Mouse (Mus musculus): ENCODE results near the gene Fstl1. TPM values are rescaled to one million over a fixed set of nuclear protein-coding genes. Genes with fewer than 3 reads are reported as not detected.

Fstl1 gene
- polyA plus RNA-seq, 1 experiment from 2014 or later, result 468 TPM

GRCm38 (mm10) chr16:37754483-37754882 lies 22.2 kb upstream of the Fstl1 start:
- H3K4me3 ChIP-seq, result no peak overlapping the region
- no peak overlapping the region for H3K4me2 ChIP-seq
- peak overlapping the region; percentile 77 for H3K27ac ChIP-seq
- H3K9ac ChIP-seq, result no peak overlapping the region
- H3K9me3 ChIP-seq (replicated peaks), result no peaks in the 10 kb centered on the region
- H3K36me3 ChIP-seq, result no peaks in the 10 kb centered on the region
- no peaks in the 10 kb centered on the region for H3K27me3 ChIP-seq
- ATAC-seq (replicated peaks; ENCODE audit: insufficient number of reproducible peaks, insufficient read depth, low FRiP score, low read depth), result peak; percentile 42; the same call in 1 of the 2 replicates
- WGBS, result 14% methylated on average over 4 of the region's 4 CpGs
- peaks cover 46% of the 10 kb centered on the region for H3K4me1 ChIP-seq (replicated peaks)

DNA sequence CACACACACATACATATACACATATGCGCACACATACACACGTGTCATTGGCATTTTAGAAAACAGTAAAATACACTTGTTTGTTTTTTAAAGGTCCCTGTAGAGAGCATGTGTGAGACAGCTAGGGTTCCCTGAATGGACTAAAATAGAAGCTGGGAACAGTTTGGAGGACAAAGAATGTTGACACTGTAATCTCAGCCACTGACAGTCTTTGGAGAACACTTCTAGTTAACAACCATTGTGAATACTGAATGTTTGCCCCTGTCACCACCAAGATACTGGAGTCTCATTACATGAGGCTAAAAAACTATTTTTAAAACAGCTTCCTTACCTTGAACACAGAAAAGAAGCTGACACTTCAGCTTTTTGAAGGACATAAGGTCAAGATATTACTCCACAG lies 19.4 kb upstream of the Fstl1 start:
- Histone ChIP-seq H3K4me2 (no peak overlapping the region), H3K9me3 (replicated peaks) (no peaks in the 10 kb centered on the region), H3K9ac (no peak overlapping the region), H3K36me3 (no peaks in the 10 kb centered on the region), H3K27me3 (no peaks in the 10 kb centered on the region), H3K4me1 (replicated peaks) (peaks cover 45% of the 10 kb centered on the region), H3K27ac (peak overlapping the region; percentile 82), H3K4me3 (no peak overlapping the region)
- peak; percentile 59 for ATAC-seq (replicated peaks; ENCODE audit: insufficient number of reproducible peaks, insufficient read depth, low FRiP score, low read depth)
- WGBS, result 58% methylated on average over 2 of the region's 2 CpGs

- H3K27ac ChIP-seq, result no peak overlapping the region
- no peak overlapping the region for H3K4me3 ChIP-seq
- H3K9me3 ChIP-seq (replicated peaks), result no peaks in the 10 kb centered on the region
- H3K4me1 ChIP-seq (replicated peaks), result 0 out of 2 replicates have a peak, but pooled peaks cover 4% of the 10 kb centered on the region
- no peak for ATAC-seq (replicated peaks; ENCODE audit: insufficient number of reproducible peaks, insufficient read depth, low FRiP score, low read depth)
- no peaks in the 10 kb centered on the region for H3K36me3 ChIP-seq
- H3K9ac ChIP-seq, result no peak overlapping the region
- WGBS, result 57% methylated on average over 5 of the region's 5 CpGs
- H3K4me2 ChIP-seq, result no peak overlapping the region
- no peaks in the 10 kb centered on the region for H3K27me3 ChIP-seq
Observed at GRCm38 (mm10) chr16:37763797-37764196, 12.9 kb upstream of the Fstl1 start.

DNA sequence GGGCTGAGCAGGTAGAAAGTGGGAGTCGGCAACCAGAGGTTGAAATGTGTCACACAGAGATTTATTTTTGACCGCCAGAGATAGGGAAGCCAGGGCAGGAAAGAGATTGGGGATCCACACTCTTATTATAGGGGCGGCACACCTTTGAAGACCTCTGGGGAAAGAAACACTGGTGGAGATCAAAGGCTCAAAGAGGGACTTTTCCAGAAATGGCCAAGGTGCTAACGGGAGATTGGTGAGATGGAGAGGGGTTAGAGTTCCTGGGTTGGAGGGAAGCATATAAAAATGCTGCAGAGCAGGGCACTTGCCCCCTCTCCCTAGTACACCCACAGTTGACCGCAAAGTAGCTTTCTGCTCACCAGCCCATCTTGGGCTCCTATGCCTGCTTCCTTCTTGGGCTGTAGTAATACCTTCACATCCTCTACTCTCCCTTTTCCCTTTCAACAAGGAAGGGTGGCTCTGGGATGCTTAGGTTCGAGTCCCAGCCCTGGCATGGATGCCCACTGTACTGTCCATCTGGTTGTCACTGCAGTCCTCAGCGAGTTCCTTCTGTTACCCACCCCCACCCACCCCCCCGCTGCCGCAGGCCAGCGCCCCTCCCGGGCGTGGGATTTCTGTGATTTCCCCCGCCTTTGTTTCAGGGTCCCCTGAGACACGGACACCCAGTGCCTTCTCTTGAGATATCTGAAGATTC lies 360 bp upstream of the Fstl1 start:
- no peaks in the 10 kb centered on the region for H3K27me3 ChIP-seq
- ATAC-seq (replicated peaks; ENCODE audit: insufficient number of reproducible peaks, insufficient read depth, low FRiP score, low read depth), result peak; percentile 16; the same call in 1 of the 2 replicates
- peak overlapping the region; percentile 80 for H3K4me3 ChIP-seq
- H3K9me3 ChIP-seq (replicated peaks), result no peaks in the 10 kb centered on the region
- peaks cover 8% of the 10 kb centered on the region; the same call in 1 of the 2 replicates for H3K36me3 ChIP-seq
- peak overlapping the region; percentile 63 for H3K4me2 ChIP-seq
- peak overlapping the region; percentile 88 for H3K27ac ChIP-seq
- H3K9ac ChIP-seq, result peak overlapping the region; percentile 87
- H3K4me1 ChIP-seq (replicated peaks), result peaks cover 33% of the 10 kb centered on the region
- WGBS, result 26% methylated on average over 14 of the region's 14 CpGs

GRCm38 (mm10) chr16:37777796-37778475 lies 1.3 kb downstream of the Fstl1 start:
- 18% methylated on average over 4 of the region's 4 CpGs for WGBS
- H3K4me1 ChIP-seq (replicated peaks), result peaks cover 38% of the 10 kb centered on the region
- peak overlapping the region; percentile 87 for H3K9ac ChIP-seq
- H3K36me3 ChIP-seq, result peaks cover 13% of the 10 kb centered on the region; the same call in 1 of the 2 replicates
- peak overlapping the region; percentile 88 for H3K27ac ChIP-seq
- no peak for ATAC-seq (replicated peaks; ENCODE audit: insufficient number of reproducible peaks, insufficient read depth, low FRiP score, low read depth)
- H3K4me3 ChIP-seq, result peak overlapping the region; percentile 80
- no peaks in the 10 kb centered on the region for H3K9me3 ChIP-seq (replicated peaks)
- no peaks in the 10 kb centered on the region for H3K27me3 ChIP-seq
- H3K4me2 ChIP-seq, result peak overlapping the region; percentile 63

- Histone ChIP-seq H3K4me2 (peak overlapping the region; percentile 63), H3K9ac (peak overlapping the region; percentile 87), H3K27me3 (no peaks in the 10 kb centered on the region), H3K4me1 (replicated peaks) (peaks cover 38% of the 10 kb centered on the region), H3K4me3 (peak overlapping the region; percentile 80), H3K9me3 (replicated peaks) (no peaks in the 10 kb centered on the region), H3K36me3 (peaks cover 13% of the 10 kb centered on the region; the same call in 1 of the 2 replicates), H3K27ac (peak overlapping the region; percentile 88)
- no peak for ATAC-seq (replicated peaks; ENCODE audit: insufficient number of reproducible peaks, insufficient read depth, low FRiP score, low read depth)
- 38% methylated on average over 5 of the region's 5 CpGs for WGBS
Observed at GRCm38 (mm10) chr16:37778529-37778928, 1.9 kb downstream of the Fstl1 start.

- no peak for ATAC-seq (replicated peaks; ENCODE audit: insufficient number of reproducible peaks, insufficient read depth, low FRiP score, low read depth)
- H3K27me3 ChIP-seq, result no peaks in the 10 kb centered on the region
- peak overlapping the region; percentile 88 for H3K27ac ChIP-seq
- H3K9ac ChIP-seq, result peak overlapping the region; percentile 35; the same call in 1 of the 2 replicates
- H3K36me3 ChIP-seq, result peaks cover 16% of the 10 kb centered on the region; the same call in 1 of the 2 replicates
- no peaks in the 10 kb centered on the region for H3K9me3 ChIP-seq (replicated peaks)
- H3K4me3 ChIP-seq, result peak overlapping the region; percentile 29
- 61% methylated on average over 7 of the region's 7 CpGs for WGBS
- peak overlapping the region; percentile 63 for H3K4me2 ChIP-seq
- H3K4me1 ChIP-seq (replicated peaks), result peaks cover 41% of the 10 kb centered on the region
Observed at GRCm38 (mm10) chr16:37779651-37780280, 3.1 kb downstream of the Fstl1 start.

DNA sequence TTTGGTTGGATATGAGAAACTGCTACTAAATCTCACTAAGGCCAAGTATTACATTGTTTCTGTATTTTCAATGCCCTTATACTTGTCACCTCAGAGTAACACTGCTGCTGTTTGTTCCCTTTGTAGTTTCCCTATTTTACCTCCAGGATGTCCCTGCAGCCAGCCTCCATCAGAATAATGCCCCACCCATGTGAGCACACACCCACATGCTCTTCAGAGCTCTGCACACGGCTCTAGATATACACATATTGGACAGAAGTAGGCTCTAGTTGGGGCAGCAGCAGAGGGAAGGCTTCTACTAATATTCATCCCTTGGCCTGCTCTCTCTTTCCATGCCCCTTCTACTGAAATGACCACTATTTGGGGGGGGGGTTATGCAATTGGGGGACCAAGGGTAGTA lies 3.7 kb downstream of the Fstl1 start:
- Histone ChIP-seq H3K9me3 (replicated peaks) (no peaks in the 10 kb centered on the region), H3K27ac (peak overlapping the region; percentile 50), H3K4me3 (0 out of 2 replicates have a peak overlapping the region, but pooled peaks have one; percentile 7), H3K27me3 (no peaks in the 10 kb centered on the region), H3K9ac (no peak overlapping the region), H3K4me2 (peak overlapping the region; percentile 63), H3K4me1 (replicated peaks) (peaks cover 47% of the 10 kb centered on the region), H3K36me3 (peaks cover 16% of the 10 kb centered on the region; the same call in 1 of the 2 replicates)
- ATAC-seq (replicated peaks; ENCODE audit: insufficient number of reproducible peaks, insufficient read depth, low FRiP score, low read depth), result no peak
- 8% methylated on average over 1 of the region's 1 CpGs for WGBS

DNA sequence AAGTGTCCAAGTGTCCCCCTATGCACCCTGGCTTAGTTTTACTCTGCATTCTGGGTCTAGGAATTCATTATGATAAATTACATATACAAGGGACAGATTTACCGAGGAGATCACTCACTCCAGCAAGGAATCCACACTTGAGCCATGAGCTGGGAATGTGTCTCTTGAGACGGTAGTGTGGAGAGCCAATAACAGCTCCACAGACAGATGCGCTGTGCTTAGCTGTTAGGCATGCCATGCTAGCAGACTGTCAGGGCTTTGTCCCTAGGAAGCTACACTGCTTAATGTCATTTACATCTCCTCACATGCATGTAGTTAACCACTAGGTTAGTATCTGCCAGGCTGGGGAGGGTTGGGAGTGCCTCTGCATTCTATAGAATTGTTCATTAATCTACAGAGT lies 4.2 kb downstream of the Fstl1 start:
- Histone ChIP-seq H3K4me2 (peak overlapping the region; percentile 63), H3K27me3 (no peaks in the 10 kb centered on the region), H3K4me1 (replicated peaks) (peaks cover 53% of the 10 kb centered on the region), H3K27ac (peak overlapping the region; percentile 50), H3K36me3 (peaks cover 18% of the 10 kb centered on the region; the same call in 1 of the 2 replicates), H3K9ac (no peak overlapping the region), H3K9me3 (replicated peaks) (no peaks in the 10 kb centered on the region), H3K4me3 (0 out of 2 replicates have a peak overlapping the region, but pooled peaks have one; percentile 7)
- 50% methylated on average over 3 of the region's 3 CpGs for WGBS
- no peak for ATAC-seq (replicated peaks; ENCODE audit: insufficient number of reproducible peaks, insufficient read depth, low FRiP score, low read depth)

- Histone ChIP-seq H3K4me3 (no peak overlapping the region), H3K9ac (no peak overlapping the region), H3K4me2 (no peak overlapping the region), H3K27me3 (no peaks in the 10 kb centered on the region), H3K36me3 (peaks cover 19% of the 10 kb centered on the region; the same call in 1 of the 2 replicates), H3K9me3 (replicated peaks) (no peaks in the 10 kb centered on the region), H3K27ac (no peak overlapping the region), H3K4me1 (replicated peaks) (peaks cover 72% of the 10 kb centered on the region)
- no peak for ATAC-seq (replicated peaks; ENCODE audit: insufficient number of reproducible peaks, insufficient read depth, low FRiP score, low read depth)
- WGBS, result 73% methylated on average over 3 of the region's 3 CpGs
Observed at GRCm38 (mm10) chr16:37784526-37784925, 7.9 kb downstream of the Fstl1 start.

DNA sequence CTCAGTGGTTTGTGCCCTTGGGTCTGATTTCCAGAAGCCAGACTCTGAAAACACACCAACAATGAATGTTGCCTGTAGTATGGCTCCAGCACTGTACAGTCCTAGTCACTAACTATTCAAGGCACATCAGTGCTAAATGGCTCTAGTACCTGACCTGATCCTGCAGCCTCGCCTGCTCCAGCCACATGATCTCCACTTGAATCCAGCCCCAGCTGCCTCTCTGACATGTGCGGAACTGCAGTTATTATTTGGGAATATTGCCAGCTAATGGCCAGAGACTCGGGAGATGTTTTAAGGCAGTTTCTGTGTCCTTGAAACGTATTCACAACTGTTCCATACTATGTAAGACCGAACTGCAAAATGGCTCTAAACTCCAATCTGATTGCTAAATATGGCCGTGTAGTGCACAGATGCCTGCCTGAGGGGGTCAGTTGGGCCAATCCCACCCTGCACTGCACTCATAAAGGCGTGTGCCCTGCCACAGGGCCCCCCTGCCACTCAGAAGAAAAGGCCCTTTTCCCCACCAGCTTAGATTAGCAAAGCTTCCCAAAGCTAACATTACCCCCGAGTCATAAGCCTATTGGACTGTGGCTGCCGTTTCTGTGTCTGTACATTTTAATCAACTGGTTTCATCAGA lies 11.0 kb downstream of the Fstl1 start:
- ATAC-seq (replicated peaks; ENCODE audit: insufficient number of reproducible peaks, insufficient read depth, low FRiP score, low read depth), result no peak
- Histone ChIP-seq H3K4me2 (peak overlapping the region; percentile 45), H3K36me3 (peaks cover 8% of the 10 kb centered on the region; the same call in 1 of the 2 replicates), H3K9ac (peak overlapping the region; percentile 21; the same call in 1 of the 2 replicates), H3K9me3 (replicated peaks) (no peaks in the 10 kb centered on the region), H3K27ac (peak overlapping the region; percentile 92), H3K27me3 (no peaks in the 10 kb centered on the region), H3K4me3 (no peak overlapping the region), H3K4me1 (replicated peaks) (peaks cover 79% of the 10 kb centered on the region)
- 20% methylated on average over 9 of the region's 9 CpGs for WGBS

Measured in heart, embryonic 15.5 days (tissue).